In genomic region chrX:43428855-43429263, GRCm38 (mm10) we compare ENCODE assay signal across 9 mouse cellular contexts. TPM values are rescaled to one million over a fixed set of nuclear protein-coding genes. Genes with fewer than 3 reads are reported as not detected.
DNase-seq lines count a peak whose midpoint lies in the region; ATAC-seq and TF ChIP-seq lines count a peak whose summit lies in the region.
"Had no signal": no experiment of that assay in that cellular context is flagged by ENCODE, and none has a peak within 500 bp of the region (broad histone marks: within the 10 kb centered on the region; RNA-seq: fewer than 3 reads in every experiment).

Gene Tenm1, minus strand, starts transcription at chrX:43429126.

- no peaks in the 10 kb centered on the region for H3K9me3 ChIP-seq in embryonic facial prominence, embryonic 13.5 days
- no peaks in the 10 kb centered on the region for H3K9me3 ChIP-seq in intestine, embryonic 15.5 days
- H3K9me3 ChIP-seq in midbrain, embryonic 10.5 days (replicated peaks) = no peaks in the 10 kb centered on the region
- H3K9me3 ChIP-seq in stomach, postnatal 0 days (ENCODE audit: control insufficient read depth, low read length) = no peaks in the 10 kb centered on the region

- TF ChIP-seq CTCF in testis, adult 2 months (IDR thresholded peaks at IDR 0.05; ENCODE audit: control insufficient read depth, insufficient read depth, insufficient replicate concordance, low read depth, low read length) = no peak
- no peak for TF ChIP-seq CTCF in stomach, postnatal 0 days (IDR thresholded peaks at IDR 0.05; ENCODE audit: low read depth)

- no peak within 1 kb of the TSS for H3K27ac ChIP-seq in testis, adult 2 months (ENCODE audit: control insufficient read depth, insufficient read depth, low read depth, low read length)
- no peak within 1 kb of the TSS for H3K27ac ChIP-seq in embryonic facial prominence, embryonic 13.5 days
- H3K27ac ChIP-seq in intestine, embryonic 15.5 days = no peak within 1 kb of the TSS
- peak within 1 kb of the TSS; percentile 33; the same call in 1 of the 2 replicates for H3K27ac ChIP-seq in midbrain, embryonic 10.5 days (replicated peaks)
- H3K27ac ChIP-seq in stomach, postnatal 0 days (replicated peaks) = no peak within 1 kb of the TSS

- peak; percentile 37; the same call in 1 of the 2 replicates for ATAC-seq in embryonic facial prominence, embryonic 13.5 days (ENCODE audit: insufficient number of reproducible peaks, insufficient read depth, low FRiP score, low TSS enrichment, low read depth)
- ATAC-seq in intestine, embryonic 15.5 days = peak; percentile 72
- ATAC-seq in stomach, postnatal 0 days (ENCODE audit: low FRiP score, low TSS enrichment) = 0 out of 2 replicates have a peak, but pooled peaks have one; percentile 51

- H3K9ac ChIP-seq in embryonic facial prominence, embryonic 13.5 days = 0 out of 2 replicates have a peak within 1 kb of the TSS, but pooled peaks have one; percentile 46
- H3K9ac ChIP-seq in intestine, embryonic 15.5 days = no peak within 1 kb of the TSS
- no peak within 1 kb of the TSS for H3K9ac ChIP-seq in stomach, postnatal 0 days (ENCODE audit: low read length)

- peak within 1 kb of the TSS; percentile 67 for H3K4me2 ChIP-seq in embryonic facial prominence, embryonic 13.5 days
- peak within 1 kb of the TSS; percentile 71 for H3K4me2 ChIP-seq in intestine, embryonic 15.5 days (replicated peaks)
- H3K4me2 ChIP-seq in stomach, postnatal 0 days (replicated peaks; ENCODE audit: low read depth) = peak within 1 kb of the TSS; percentile 58

- H3K4me3 ChIP-seq in testis, adult 2 months (ENCODE audit: control insufficient read depth, low read depth, low read length) = peak within 1 kb of the TSS; percentile 10
- peak within 1 kb of the TSS; percentile 40 for H3K4me3 ChIP-seq in embryonic facial prominence, embryonic 13.5 days
- H3K4me3 ChIP-seq in intestine, embryonic 15.5 days (replicated peaks) = peak within 1 kb of the TSS; percentile 35
- peak within 1 kb of the TSS; percentile 53 for H3K4me3 ChIP-seq in midbrain, embryonic 10.5 days
- H3K4me3 ChIP-seq in stomach, postnatal 0 days (ENCODE audit: low read depth, low read length) = peak within 1 kb of the TSS; percentile 28
- H3K4me3 ChIP-seq: myocyte had no signal

- DNase-seq in testis, postnatal 14 days (ENCODE audit: low spot score) = no peak
- peak; percentile 43 for DNase-seq in midbrain, embryonic 10.5 days (ENCODE audit: low spot score)
- peak; percentile 38 for DNase-seq in stomach, postnatal 0 days (ENCODE audit: low spot score)
- no peak for DNase-seq in ovary, postnatal 14 days (ENCODE audit: low spot score)
- DNase-seq in ovary, postnatal 10 days (ENCODE audit: low spot score) = no peak

- H3K36me3 ChIP-seq in testis, adult 2 months (ENCODE audit: control insufficient read depth, insufficient read depth, low read length) = no peaks in the 10 kb centered on the region
- no peaks in the 10 kb centered on the region for H3K36me3 ChIP-seq in embryonic facial prominence, embryonic 13.5 days
- H3K36me3 ChIP-seq in intestine, embryonic 15.5 days = no peaks in the 10 kb centered on the region
- no peaks in the 10 kb centered on the region for H3K36me3 ChIP-seq in midbrain, embryonic 10.5 days
- no peaks in the 10 kb centered on the region for H3K36me3 ChIP-seq in stomach, postnatal 0 days (ENCODE audit: control insufficient read depth, insufficient read depth, low read length)

- no peaks in the 10 kb centered on the region for H3K27me3 ChIP-seq in testis, adult 2 months (ENCODE audit: control insufficient read depth, insufficient read depth, low read length)
- peaks cover 20% of the 10 kb centered on the region for H3K27me3 ChIP-seq in embryonic facial prominence, embryonic 13.5 days
- H3K27me3 ChIP-seq in intestine, embryonic 15.5 days (replicated peaks) = peaks cover 5% of the 10 kb centered on the region
- H3K27me3 ChIP-seq in midbrain, embryonic 10.5 days (ENCODE audit: low read depth, poor library complexity, severe bottlenecking) = peaks cover 36% of the 10 kb centered on the region
- H3K27me3 ChIP-seq in stomach, postnatal 0 days (ENCODE audit: control insufficient read depth, insufficient read depth, low read length) = no peaks in the 10 kb centered on the region

- WGBS in embryonic facial prominence, embryonic 13.5 days = 23% methylated on average over 22 of the region's 22 CpGs
- 13% methylated on average over 22 of the region's 22 CpGs for WGBS in intestine, embryonic 15.5 days
- WGBS in midbrain, embryonic 10.5 days = 35% methylated on average over 22 of the region's 22 CpGs
- WGBS in stomach, postnatal 0 days = 8% methylated on average over 20 of the region's 22 CpGs

- TF ChIP-seq EP300 in stomach, postnatal 0 days (optimal IDR thresholded peaks at IDR 0.05) = no peak

- no peak for TF ChIP-seq POLR2A in testis, adult 2 months (IDR thresholded peaks at IDR 0.05; ENCODE audit: control insufficient read depth, low read depth, low read length)

- peaks cover 7% of the 10 kb centered on the region; the same call in 1 of the 2 replicates for H3K4me1 ChIP-seq in testis, adult 2 months (ENCODE audit: control insufficient read depth, insufficient read depth, low read length)
- H3K4me1 ChIP-seq in embryonic facial prominence, embryonic 13.5 days = no peaks in the 10 kb centered on the region
- no peaks in the 10 kb centered on the region for H3K4me1 ChIP-seq in intestine, embryonic 15.5 days (replicated peaks)
- peaks cover 5% of the 10 kb centered on the region; the same call in 1 of the 2 replicates for H3K4me1 ChIP-seq in midbrain, embryonic 10.5 days
- no peaks in the 10 kb centered on the region for H3K4me1 ChIP-seq in stomach, postnatal 0 days (replicated peaks; ENCODE audit: control insufficient read depth, insufficient read depth)

RNA-seq across cellular contexts. Expression of gene Tenm1, which starts in this region (rescaled TPM):
- 0.02 TPM in 2 replicates for polyA plus RNA-seq in testis, adult 2 months (2012; rRNA removed)
- polyA plus RNA-seq in embryonic facial prominence, embryonic 13.5 days (2015; fragmentation: Nextera tagmentation; extraction: Ambion mirVana) = 2.2 TPM in 2 replicates
- 0.49 and 0.54 TPM in 2 replicates for polyA plus RNA-seq in intestine, embryonic 15.5 days (2015; fragmentation: Nextera tagmentation; extraction: Ambion mirVana)
- polyA plus RNA-seq in midbrain, embryonic 10.5 days (2016; fragmentation: Nextera tagmentation; extraction: Ambion mirVana) = 0.64 and 1.8 TPM in 2 replicates
- polyA plus RNA-seq in stomach, postnatal 0 days (2015; fragmentation: Nextera tagmentation; extraction: Ambion mirVana) = 0.32 and 0.48 TPM in 2 replicates
- polyA plus RNA-seq: myocyte had no signal

Comparison
In these comparisons a context has a peak if more than half of its experiments do, and no peak if none do; other contexts are left out.
1. Peak in ATAC-seq, H3K4me3 ChIP-seq and H3K4me2 ChIP-seq in intestine, embryonic 15.5 days; RNA of the gene not detected or under 1 TPM.
2. Peak in DNase-seq, ATAC-seq, H3K4me3 ChIP-seq and H3K4me2 ChIP-seq in stomach, postnatal 0 days; RNA of the gene not detected or under 1 TPM.